Mouse (Mus musculus) liver, embryonic 16.5 days (tissue): ENCODE data around the gene Tubb3. TPM values are rescaled to one million over a fixed set of nuclear protein-coding genes. Genes with fewer than 3 reads are reported as not detected.
"Not testable (repeated sequence)": the region's sequence is repeated elsewhere in the genome, so short reads cannot be mapped to it uniquely, and the experiment has no call there.

Source experiments
- ATAC-seq: fragments of 200-750 bp; cut with Nextera tagmentation; 2 replicates; pipeline ENCODE4 v1.8.0; 2017; ENCODE audit warnings: low read depth, mild to moderate bottlenecking, moderate number of reproducible peaks, moderate library complexity
- H3K27ac ChIP-seq: fragments of 300-500 bp; sonication (generic); 2 replicates; pipeline ENCODE4 v1.5.1; 2014; ENCODE audit warnings: mild to moderate bottlenecking, low read length
- H3K27me3 ChIP-seq: fragments of 300-500 bp; sonication (generic); 2 replicates; pipeline ENCODE4 v1.6.1; 2014; ENCODE audit warnings: low read depth, low read length, mixed read lengths; ENCODE audit not compliant: control insufficient read depth, insufficient read depth
- H3K36me3 ChIP-seq: fragments of 300-500 bp; sonication (generic); 2 replicates; pipeline ENCODE4 v1.6.1; 2014; ENCODE audit warnings: mild to moderate bottlenecking; ENCODE audit not compliant: control insufficient read depth, insufficient read depth
- H3K4me1 ChIP-seq: fragments of 300-500 bp; sonication (generic); 2 replicates; pipeline ENCODE4 v1.6.1; 2014; ENCODE audit warnings: low read depth, low read length, mixed read lengths; ENCODE audit not compliant: control insufficient read depth
- H3K4me2 ChIP-seq: fragments of 300-500 bp; sonication (generic); 2 replicates; pipeline ENCODE4 v1.6.1; 2014; ENCODE audit warnings: low read depth, low read length, mixed read lengths
- H3K4me3 ChIP-seq: fragments of 300-500 bp; sonication (generic); 2 replicates; pipeline ENCODE4 v1.5.1; 2014; ENCODE audit warnings: low read depth, mild to moderate bottlenecking, low read length
- H3K9ac ChIP-seq: fragments of 300-500 bp; sonication (generic); 2 replicates; pipeline ENCODE4 v1.6.1; 2014; ENCODE audit warnings: low read depth, low read length
- H3K9me3 ChIP-seq: fragments of 300-500 bp; sonication (generic); replicated peaks from 2 replicates; pipeline ENCODE4 v1.6.1; 2016; ENCODE audit warnings: low read length; ENCODE audit not compliant: control insufficient read depth
- WGBS: fragments of 180-500 bp; shearing (Covaris S2); extraction: QIAGEN DNeasy Blood & Tissue Kit; methylation state at CpG from one replicate; pipeline ENCODE4 v1.1.7; 2014; ENCODE audit not compliant: insufficient replicate concordance; 5-methylcytosine and 5-hydroxymethylcytosine counted together
- polyA plus RNA-seq: library from polyadenylated mRNA; unstranded; fragments of >200 nt; fragmentation: Nextera tagmentation; extraction: Ambion mirVana; gene quantifications from 2 replicates; pipeline ENCODE4 v1.2.1, GENCODE M21; 2015

The Tubb3 gene
- polyA plus RNA-seq, 1 experiment from 2014 or later: 0.64 TPM

DNA sequence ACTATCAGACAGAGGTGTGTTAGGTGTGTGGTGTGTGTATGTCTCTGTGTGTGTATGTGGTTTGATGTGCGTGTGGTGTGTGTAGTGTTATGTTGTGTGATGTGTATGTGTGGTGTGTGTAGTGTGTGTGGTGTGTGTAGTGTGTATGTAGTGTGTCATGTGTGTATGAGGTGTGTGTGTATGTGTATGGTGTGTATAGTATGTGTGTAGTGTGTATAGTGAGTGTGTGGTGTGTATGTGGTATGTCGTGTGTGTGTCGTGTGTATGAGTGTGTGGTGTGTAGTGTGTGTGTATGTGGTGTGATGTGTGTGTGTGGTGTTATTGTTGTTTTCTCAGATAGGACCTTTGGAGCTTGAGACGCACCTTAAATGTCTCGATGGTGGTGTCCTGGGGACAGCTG is 31.1 kb downstream of the Tubb3 start:
- peaks cover 11% of the 10 kb centered on the region for H3K4me1 ChIP-seq
- H3K9me3 ChIP-seq: no peaks in the 10 kb centered on the region
- ATAC-seq: no peak
- H3K27ac ChIP-seq: no peak overlapping the region
- H3K4me2 ChIP-seq: peak overlapping the region; percentile 85; the same call in 1 of the 2 replicates
- H3K9ac ChIP-seq: no peak overlapping the region
- no peaks in the 10 kb centered on the region for H3K36me3 ChIP-seq
- H3K27me3 ChIP-seq: no peaks in the 10 kb centered on the region
- 68% methylated on average over 5 of the region's 5 CpGs for WGBS
- peak overlapping the region; percentile 77 for H3K4me3 ChIP-seq

DNA sequence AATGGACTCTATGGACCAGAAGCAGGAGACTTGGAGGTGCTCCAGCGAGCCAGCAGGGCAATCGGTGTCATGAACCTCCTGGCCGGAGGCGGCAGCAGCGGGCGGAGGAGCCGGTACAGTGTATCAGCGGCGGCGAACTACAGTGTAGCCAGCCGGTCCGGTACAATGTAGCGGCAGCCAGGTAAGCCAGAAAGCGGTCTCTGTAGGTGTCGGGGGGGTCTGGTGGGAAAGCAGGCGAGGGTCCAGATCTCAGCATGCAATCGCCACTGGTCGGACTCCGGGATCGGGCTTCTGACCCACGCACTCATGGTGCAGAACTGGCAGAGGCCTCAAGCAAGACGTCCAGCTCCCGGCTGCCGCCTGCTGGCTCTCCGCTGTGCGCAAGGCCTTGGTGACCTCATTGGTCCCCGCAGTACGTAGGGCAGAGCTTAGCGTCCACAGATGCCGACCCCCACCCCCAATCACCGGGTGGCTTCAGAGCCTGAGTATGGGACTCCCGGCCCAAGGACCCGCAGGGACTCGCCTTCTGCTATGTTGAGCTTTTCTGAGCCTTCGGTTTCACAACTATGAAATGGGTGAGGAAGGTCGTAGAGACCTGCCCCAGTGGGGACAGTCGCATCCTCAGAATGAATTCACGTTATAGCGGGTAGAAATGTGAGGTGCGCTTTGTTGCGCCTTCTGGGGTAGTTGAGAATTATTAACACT is 31.8 kb downstream of the Tubb3 start:
- Histone ChIP-seq H3K27ac (peak overlapping the region; percentile 52), H3K9ac (peak overlapping the region; percentile 80), H3K4me1 (peaks cover 11% of the 10 kb centered on the region), H3K9me3 (no peaks in the 10 kb centered on the region), H3K27me3 (no peaks in the 10 kb centered on the region), H3K4me3 (peak overlapping the region; percentile 77), H3K36me3 (no peaks in the 10 kb centered on the region), H3K4me2 (peak overlapping the region; percentile 85)
- under 1% methylated on average over 41 of the region's 41 CpGs for WGBS
- ATAC-seq: peak; percentile 92

DNA sequence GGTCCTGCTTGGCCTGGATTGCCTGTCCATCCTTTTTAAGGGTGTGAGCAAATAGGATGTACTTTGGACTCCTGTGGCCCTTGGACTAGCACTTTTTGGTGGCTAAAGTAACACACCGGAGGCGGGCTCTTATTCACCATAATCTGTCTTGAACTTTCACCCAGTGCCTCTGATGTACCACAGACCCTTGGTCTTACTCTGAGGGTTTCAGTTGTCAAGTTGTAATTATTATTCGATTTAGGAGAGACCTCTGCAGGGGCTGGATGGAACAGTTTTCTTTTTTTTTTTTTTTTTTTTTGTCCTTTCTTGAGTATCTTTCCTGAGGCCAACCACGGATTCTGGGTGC is 32.3 kb downstream of the Tubb3 start:
- peak overlapping the region; percentile 52; the same call in 1 of the 2 replicates for H3K27ac ChIP-seq
- peak overlapping the region; percentile 85 for H3K4me2 ChIP-seq
- no peaks in the 10 kb centered on the region for H3K27me3 ChIP-seq
- H3K9ac ChIP-seq: peak overlapping the region; percentile 80
- no peaks in the 10 kb centered on the region for H3K9me3 ChIP-seq
- no peaks in the 10 kb centered on the region for H3K36me3 ChIP-seq
- H3K4me1 ChIP-seq: peaks cover 11% of the 10 kb centered on the region
- peak overlapping the region; percentile 77 for H3K4me3 ChIP-seq
- ATAC-seq: 0 out of 2 replicates have a peak, but pooled peaks have one; percentile 5
- WGBS: 21% methylated on average over 4 of the region's 4 CpGs

DNA sequence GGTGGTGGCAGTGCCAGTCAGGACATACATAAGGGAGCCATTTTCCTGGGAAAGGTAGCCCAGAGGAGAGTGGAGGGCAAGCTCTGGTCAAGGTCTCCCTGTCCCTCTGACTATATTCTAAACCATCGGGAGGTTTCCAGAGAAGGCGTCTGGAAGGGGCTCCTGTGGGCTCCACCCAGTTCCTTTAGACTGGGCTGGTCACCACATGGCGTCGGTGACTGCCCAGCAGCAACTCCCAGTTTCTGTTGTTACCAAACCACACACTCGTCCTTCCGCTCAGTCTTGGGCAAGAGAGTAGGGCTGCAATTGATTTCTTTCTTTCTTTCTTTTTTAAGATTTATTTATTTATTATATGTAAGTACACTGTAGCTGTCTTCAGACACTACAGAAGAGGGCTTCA is 32.9 kb downstream of the Tubb3 start:
- WGBS: 51% methylated on average over 6 of the region's 6 CpGs
- Histone ChIP-seq H3K9me3 (no peaks in the 10 kb centered on the region), H3K27ac (no peak overlapping the region), H3K27me3 (no peaks in the 10 kb centered on the region), H3K4me2 (peak overlapping the region; percentile 85), H3K36me3 (no peaks in the 10 kb centered on the region), H3K9ac (no peak overlapping the region), H3K4me1 (peaks cover 11% of the 10 kb centered on the region), H3K4me3 (no peak overlapping the region; the same call in 1 of the 2 replicates)
- no peak for ATAC-seq

DNA sequence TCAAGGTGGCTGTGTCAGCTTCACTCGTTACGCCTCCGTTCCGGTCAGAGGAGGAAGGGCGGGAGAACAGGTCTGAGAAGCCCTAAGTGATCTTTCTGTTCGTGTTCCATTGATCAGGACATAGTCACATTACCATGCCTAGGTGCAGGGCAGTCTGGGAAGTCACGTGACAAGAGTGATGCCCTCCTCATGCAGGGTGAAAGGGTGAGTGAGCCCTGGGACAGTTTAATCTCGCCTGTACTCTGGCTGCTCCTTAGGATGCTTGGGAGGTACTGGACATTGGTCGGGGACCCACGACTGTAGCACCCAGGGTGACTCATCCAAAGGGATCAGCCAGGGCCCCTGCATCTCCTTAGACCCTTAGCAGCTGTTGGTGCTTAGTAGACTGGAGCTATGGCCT is 34.8 kb downstream of the Tubb3 start:
- H3K27ac ChIP-seq: no peak overlapping the region
- H3K9me3 ChIP-seq: no peaks in the 10 kb centered on the region
- no peak for ATAC-seq
- no peak overlapping the region for H3K4me2 ChIP-seq
- H3K4me1 ChIP-seq: peaks cover 14% of the 10 kb centered on the region
- 68% methylated on average over 10 of the region's 10 CpGs for WGBS
- no peak overlapping the region for H3K4me3 ChIP-seq
- no peaks in the 10 kb centered on the region for H3K36me3 ChIP-seq
- H3K27me3 ChIP-seq: no peaks in the 10 kb centered on the region
- H3K9ac ChIP-seq: no peak overlapping the region

DNA sequence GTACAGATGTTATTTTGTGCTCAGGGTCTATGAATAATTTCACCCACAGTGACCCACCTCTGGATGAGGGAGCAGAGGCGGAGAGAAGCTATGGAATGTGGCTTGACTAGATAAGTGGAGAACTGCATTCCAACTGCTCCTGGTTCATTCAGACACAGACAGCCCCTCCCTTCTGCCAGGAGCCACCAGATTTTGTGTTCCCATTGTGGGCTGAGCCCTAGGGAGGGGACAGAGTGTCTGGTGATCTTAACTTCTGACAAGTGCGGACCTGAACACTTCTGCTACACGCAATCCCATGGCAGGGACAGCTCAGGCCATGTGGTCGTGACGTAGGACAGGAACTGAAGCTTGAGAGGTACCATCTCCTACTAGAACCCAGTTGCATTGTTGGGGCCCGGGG is 35.6 kb downstream of the Tubb3 start:
- WGBS: 59% methylated on average over 6 of the region's 6 CpGs
- no peaks in the 10 kb centered on the region for H3K9me3 ChIP-seq
- no peaks in the 10 kb centered on the region for H3K27me3 ChIP-seq
- H3K9ac ChIP-seq: no peak overlapping the region
- no peak overlapping the region for H3K4me2 ChIP-seq
- H3K4me1 ChIP-seq: peaks cover 14% of the 10 kb centered on the region
- ATAC-seq: no peak
- no peak overlapping the region for H3K27ac ChIP-seq
- no peaks in the 10 kb centered on the region for H3K36me3 ChIP-seq
- no peak overlapping the region for H3K4me3 ChIP-seq

DNA sequence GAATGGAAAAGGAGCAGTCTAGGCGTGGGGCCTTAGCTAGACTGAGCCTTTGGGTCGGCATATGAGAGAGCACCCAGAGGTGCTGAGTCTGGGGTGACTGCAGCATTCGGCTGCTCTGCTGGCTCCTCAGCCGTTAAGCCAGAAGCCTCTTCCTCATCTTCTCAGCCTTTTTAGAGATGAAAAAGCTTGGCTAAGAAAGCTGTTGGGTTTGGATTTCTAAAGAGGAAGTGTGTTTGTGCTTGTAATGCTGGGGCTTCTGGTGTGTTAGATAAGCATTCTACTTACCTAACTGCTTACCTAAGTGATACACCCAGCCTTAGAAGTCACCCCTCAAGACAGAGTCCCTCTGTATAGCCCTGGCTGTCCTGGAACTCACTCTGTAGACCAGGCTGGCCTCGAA is 39.6 kb downstream of the Tubb3 start:
- Histone ChIP-seq H3K4me1 (peaks cover 3% of the 10 kb centered on the region), H3K4me3 (no peak overlapping the region), H3K9ac (no peak overlapping the region), H3K27ac (peak overlapping the region; percentile 67), H3K36me3 (peaks cover 3% of the 10 kb centered on the region; the same call in 1 of the 2 replicates), H3K9me3 (no peaks in the 10 kb centered on the region), H3K4me2 (no peak overlapping the region), H3K27me3 (no peaks in the 10 kb centered on the region)
- no peak for ATAC-seq
- 22% methylated on average over 5 of the region's 5 CpGs for WGBS

DNA sequence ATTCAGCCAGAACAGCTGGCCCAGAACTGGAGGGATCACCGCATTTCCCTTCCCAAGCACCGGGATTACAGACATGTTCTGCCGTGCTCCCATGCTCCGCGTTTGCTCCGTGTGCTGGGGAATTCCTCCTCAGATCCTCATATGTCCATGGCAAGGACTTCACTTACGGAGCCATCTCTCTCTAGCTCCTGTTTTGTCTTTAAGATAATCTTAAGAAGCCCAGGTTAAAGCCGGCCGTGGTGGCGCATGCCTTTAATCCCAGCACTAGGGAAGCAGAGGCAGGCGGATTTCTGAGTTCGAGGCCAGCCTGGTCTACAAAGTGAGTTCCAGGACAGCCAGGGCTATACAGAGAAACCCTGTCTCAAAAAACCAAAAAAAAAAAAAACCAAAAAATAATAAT is 40.5 kb downstream of the Tubb3 start:
- not testable (repeated sequence) for H3K27me3 ChIP-seq, H3K4me2 ChIP-seq, H3K27ac ChIP-seq, H3K4me3 ChIP-seq, ATAC-seq, H3K36me3 ChIP-seq, H3K4me1 ChIP-seq, H3K9ac ChIP-seq, H3K9me3 ChIP-seq
- WGBS: 79% methylated on average over 12 of the region's 12 CpGs

DNA sequence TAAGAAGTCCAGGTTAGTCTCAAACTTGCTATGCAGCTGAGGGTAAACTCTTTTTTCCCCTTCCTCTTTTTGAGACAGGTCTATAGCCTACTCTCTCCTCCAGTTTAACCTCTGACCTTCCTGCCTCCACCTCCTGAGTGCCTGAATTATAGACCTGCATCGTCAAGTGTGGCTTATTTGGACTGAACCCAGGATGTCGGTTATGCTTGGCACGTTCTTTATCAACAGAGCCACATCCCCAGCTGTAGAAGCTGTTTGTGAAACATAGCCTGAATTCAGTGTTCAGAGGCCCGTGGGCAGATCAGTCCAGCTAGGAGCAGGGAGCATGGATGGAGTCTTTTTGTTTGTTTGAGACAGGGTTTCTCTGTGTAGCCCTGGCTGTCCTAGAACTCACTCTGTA is 40.9 kb downstream of the Tubb3 start:
- H3K36me3 ChIP-seq: peaks cover 3% of the 10 kb centered on the region; the same call in 1 of the 2 replicates
- H3K4me1 ChIP-seq: peaks cover 3% of the 10 kb centered on the region
- no peak overlapping the region for H3K4me3 ChIP-seq
- no peaks in the 10 kb centered on the region for H3K9me3 ChIP-seq
- 0 out of 2 replicates have a peak, but pooled peaks have one; percentile 16 for ATAC-seq
- 21% methylated on average over 4 of the region's 4 CpGs for WGBS
- no peak overlapping the region for H3K4me2 ChIP-seq
- no peak overlapping the region for H3K27ac ChIP-seq
- H3K27me3 ChIP-seq: no peaks in the 10 kb centered on the region
- no peak overlapping the region for H3K9ac ChIP-seq
